Mouse (Mus musculus) heart, adult 2 months (tissue): Measurements from ENCODE around the gene Mtch2. TPM values are rescaled to one million over a fixed set of nuclear protein-coding genes. Genes with fewer than 3 reads are reported as not detected.

Experiments used
- DNase-seq, 2 experiments: peaks; one replicate each; pipeline ENCODE4 v3.0.0; 2021
- H3K27ac ChIP-seq: fragments of 200-600 bp; 2 replicates; pipeline ENCODE4 v1.8.1; 2022
- H3K27me3 ChIP-seq: fragments of 200-500 bp; 2 replicates; pipeline ENCODE4 v1.6.1; 2012; ENCODE audit warnings: mild to moderate bottlenecking, low read length, inconsistent platforms, mixed read lengths; ENCODE audit not compliant: control insufficient read depth, insufficient read depth
- H3K36me3 ChIP-seq: fragments of 200-500 bp; 2 replicates; pipeline ENCODE4 v1.6.1; 2012; ENCODE audit warnings: low read length, inconsistent platforms; ENCODE audit not compliant: control insufficient read depth, insufficient read depth
- H3K4me1 ChIP-seq: fragments of 200-500 bp; 2 replicates; pipeline ENCODE4 v1.6.1; 2011; ENCODE audit warnings: low read length; ENCODE audit not compliant: control insufficient read depth, insufficient read depth
- H3K4me3 ChIP-seq: fragments of 200-600 bp; 2 replicates; pipeline ENCODE4 v1.8.1; 2022
- H3K79me2 ChIP-seq: fragments of 200-500 bp; replicated peaks from 2 replicates; pipeline ENCODE4 v1.6.1; 2012; ENCODE audit warnings: mild to moderate bottlenecking, inconsistent platforms, low read length, moderate library complexity, mixed read lengths; ENCODE audit not compliant: control insufficient read depth, insufficient read depth
- H3K9ac ChIP-seq: fragments of 200-500 bp; 2 replicates; pipeline ENCODE4 v1.6.1; 2012; ENCODE audit warnings: low read depth, mild to moderate bottlenecking, control low read depth, inconsistent platforms, low read length, mixed read lengths
- CTCF ChIP-seq: fragments of 200-600 bp; IDR thresholded peaks from 2 replicates; pipeline ENCODE4 v1.8.1; 2022; ENCODE audit warnings: antibody characterized with exemption, mild to moderate bottlenecking, moderate library complexity
- EP300 ChIP-seq: fragments of 200-500 bp; IDR thresholded peaks from 2 replicates; pipeline ENCODE4 v1.6.1; 2011; ENCODE audit warnings: low read depth, low read length, control low read depth; ENCODE audit not compliant: insufficient read depth
- POLR2A ChIP-seq: fragments of 200-500 bp; IDR thresholded peaks from 2 replicates; pipeline ENCODE4 v1.6.1; 2011; ENCODE audit warnings: mild to moderate bottlenecking, low read depth, low read length, control low read depth; ENCODE audit not compliant: insufficient read depth
- WGBS: fragments of 180-500 bp; shearing (Covaris S2); methylation state at CpG from one replicate; pipeline ENCODE4 v1.1.7; 2018; 5-methylcytosine and 5-hydroxymethylcytosine counted together
- intact Hi-C: fragments of 180-260 bp; cut with DNase I; formaldehyde crosslinking; loops from one replicate; pipeline ENCODE4 v1.15.1; 2025
- polyA plus RNA-seq: library from polyadenylated mRNA; depleted of rRNA; stranded (reverse); fragments of >200 nt; gene quantifications from 2 replicates; pipeline ENCODE4 v1.2.3, GENCODE M21; 2012
- total RNA-seq, 2 experiments: library from RNA; stranded (reverse); gene quantifications; 2 replicates each; pipeline ENCODE4 v1.2.3; 2021

Gene Mtch2
- total and polyA plus RNA-seq, 3 experiments = 137 to 197 (median 171) TPM

DNA sequence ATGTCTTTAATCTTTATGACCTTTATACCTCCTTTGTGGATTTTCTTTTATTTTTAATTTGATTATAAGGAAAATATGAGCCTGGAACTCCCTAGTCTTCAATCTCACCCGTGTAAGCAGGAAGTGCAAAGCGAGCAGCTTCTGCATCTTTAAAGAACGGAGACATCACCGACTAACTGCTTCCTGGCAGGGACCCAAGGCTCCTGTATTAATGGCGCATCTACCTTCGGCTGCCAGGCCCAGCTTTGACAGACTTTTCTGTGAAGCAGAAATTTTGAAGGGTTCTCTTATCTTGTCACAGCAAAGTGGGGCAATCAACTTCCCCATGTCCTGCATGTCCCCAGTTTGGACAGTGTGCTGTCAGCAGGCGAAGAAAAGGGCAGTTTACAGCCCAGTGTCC is 18.2 kb upstream of the Mtch2 start:
- Histone ChIP-seq H3K27ac (no peak overlapping the region), H3K79me2 (no peaks in the 10 kb centered on the region), H3K9ac (no peak overlapping the region), H3K27me3 (no peaks in the 10 kb centered on the region), H3K36me3 (no peaks in the 10 kb centered on the region), H3K4me3 (no peak overlapping the region), H3K4me1 (no peaks in the 10 kb centered on the region)
- TF ChIP-seq EP300 (no peak), CTCF (no peak), POLR2A (no peak)
- intact Hi-C loops = no loop called here
- DNase-seq = no peak
- WGBS = 44% methylated on average over 7 of the region's 7 CpGs

DNA sequence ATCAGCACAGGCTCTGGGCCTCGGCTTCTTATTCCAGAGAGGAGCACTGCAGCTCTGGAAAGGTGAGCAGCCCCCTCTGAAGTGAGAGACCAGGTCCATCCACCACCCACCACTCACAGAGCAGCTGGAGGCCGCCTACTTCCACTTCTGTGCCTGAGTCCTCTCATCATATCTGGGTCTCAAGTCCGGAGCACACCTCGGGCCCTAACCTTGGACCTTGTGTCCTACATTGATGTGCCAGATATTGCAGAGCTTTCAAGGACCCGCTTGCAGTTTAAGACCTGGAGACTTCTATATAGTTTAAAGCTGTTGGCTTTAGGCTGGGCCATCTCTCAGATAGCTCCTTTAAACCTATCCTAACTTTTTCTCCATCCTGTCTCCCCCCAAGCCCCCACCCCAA is 13.5 kb upstream of the Mtch2 start:
- no peak for DNase-seq
- WGBS = 72% methylated on average over 5 of the region's 5 CpGs
- no peaks in the 10 kb centered on the region for H3K4me1 ChIP-seq
- no peak for TF ChIP-seq POLR2A
- TF ChIP-seq EP300 = no peak
- TF ChIP-seq CTCF = no peak
- no peaks in the 10 kb centered on the region for H3K79me2 ChIP-seq
- H3K9ac ChIP-seq = no peak overlapping the region
- intact Hi-C loops = no loop called here
- no peak overlapping the region for H3K4me3 ChIP-seq
- no peaks in the 10 kb centered on the region for H3K36me3 ChIP-seq
- H3K27me3 ChIP-seq = no peaks in the 10 kb centered on the region
- H3K27ac ChIP-seq = no peak overlapping the region

DNA sequence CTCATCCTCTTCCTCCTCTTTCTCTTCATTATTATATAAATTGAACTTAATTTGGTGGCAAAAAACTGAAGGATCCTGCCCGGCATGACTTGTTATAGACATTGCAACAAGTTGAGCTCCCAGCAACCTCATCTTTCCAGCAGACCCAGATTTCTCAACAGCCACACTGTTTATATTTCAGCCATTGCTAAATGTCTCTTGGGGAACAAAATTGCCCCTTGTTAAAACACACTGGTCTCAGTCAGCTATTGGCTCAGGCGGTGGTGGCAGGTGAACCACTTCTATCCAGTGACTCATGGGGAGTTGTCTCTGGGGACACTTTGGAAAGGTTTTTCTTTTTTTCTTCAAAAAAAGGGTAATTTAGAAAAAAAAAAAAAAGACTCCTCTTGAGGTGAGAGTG is 8.3 kb upstream of the Mtch2 start:
- no peak for TF ChIP-seq EP300
- TF ChIP-seq POLR2A = no peak
- no peak for TF ChIP-seq CTCF
- no peaks in the 10 kb centered on the region for H3K27me3 ChIP-seq
- WGBS = 86% methylated on average over 2 of the region's 2 CpGs
- no peaks in the 10 kb centered on the region for H3K79me2 ChIP-seq
- no peak overlapping the region for H3K9ac ChIP-seq
- no peak overlapping the region for H3K27ac ChIP-seq
- no peak overlapping the region for H3K4me3 ChIP-seq
- intact Hi-C loops = no loop called here
- no peak for DNase-seq
- H3K36me3 ChIP-seq = no peaks in the 10 kb centered on the region
- no peaks in the 10 kb centered on the region for H3K4me1 ChIP-seq

DNA sequence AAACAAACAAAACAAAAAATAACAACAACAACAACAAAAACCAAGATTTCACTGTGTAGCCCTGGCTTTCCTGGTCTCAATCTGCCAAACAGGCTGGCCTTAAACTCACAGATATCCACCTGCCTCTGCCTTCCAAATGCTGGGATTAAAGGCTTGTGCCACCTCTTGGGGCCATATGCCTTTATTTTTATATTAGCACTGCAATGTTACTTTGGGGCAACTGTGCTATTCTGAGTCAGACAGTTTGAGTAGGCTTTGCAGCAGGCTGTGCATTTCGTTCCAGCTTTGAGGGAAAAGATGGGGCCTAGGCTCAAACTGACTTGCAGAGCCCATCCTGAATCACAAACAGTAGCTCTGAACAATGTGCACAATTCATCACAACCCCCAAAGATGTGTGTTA is 3.3 kb upstream of the Mtch2 start:
- peaks cover 6% of the 10 kb centered on the region for H3K36me3 ChIP-seq
- WGBS = 80% methylated on average over 1 of the region's 1 CpGs
- H3K4me1 ChIP-seq = peaks cover 2% of the 10 kb centered on the region; the same call in 1 of the 2 replicates
- no peaks in the 10 kb centered on the region for H3K27me3 ChIP-seq
- H3K9ac ChIP-seq = no peak overlapping the region
- H3K79me2 ChIP-seq = no peaks in the 10 kb centered on the region
- H3K4me3 ChIP-seq = no peak overlapping the region
- TF ChIP-seq POLR2A (no peak), EP300 (no peak), CTCF (no peak)
- no peak overlapping the region for H3K27ac ChIP-seq
- no peak for DNase-seq
- intact Hi-C loops = no loop called here

DNA sequence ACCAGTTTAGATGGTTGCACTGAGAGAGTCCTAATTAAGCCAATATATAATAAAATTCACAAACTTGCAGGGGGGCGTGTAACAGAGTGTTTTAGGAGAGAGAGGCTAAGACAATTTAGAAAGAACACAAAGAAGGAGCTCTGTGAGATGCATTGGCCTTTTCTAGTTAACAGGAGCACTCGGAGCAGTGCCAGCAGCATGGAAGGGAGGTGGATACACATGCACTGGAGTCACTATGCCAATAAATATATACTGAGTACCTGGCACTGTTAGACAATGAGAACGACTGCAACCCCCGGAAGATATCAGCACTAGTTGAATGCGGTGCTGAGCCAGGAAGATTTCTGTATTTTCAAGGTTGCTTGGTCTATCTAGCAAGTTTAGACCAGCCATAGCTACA is 2.7 kb upstream of the Mtch2 start:
- Histone ChIP-seq H3K79me2 (no peaks in the 10 kb centered on the region), H3K9ac (no peak overlapping the region), H3K4me3 (no peak overlapping the region), H3K27ac (no peak overlapping the region), H3K27me3 (no peaks in the 10 kb centered on the region), H3K4me1 (peaks cover 2% of the 10 kb centered on the region; the same call in 1 of the 2 replicates), H3K36me3 (peaks cover 9% of the 10 kb centered on the region)
- TF ChIP-seq EP300 = no peak
- TF ChIP-seq CTCF = no peak
- TF ChIP-seq POLR2A = no peak
- intact Hi-C loops = no loop called here
- WGBS = 79% methylated on average over 5 of the region's 5 CpGs
- DNase-seq = no peak

DNA sequence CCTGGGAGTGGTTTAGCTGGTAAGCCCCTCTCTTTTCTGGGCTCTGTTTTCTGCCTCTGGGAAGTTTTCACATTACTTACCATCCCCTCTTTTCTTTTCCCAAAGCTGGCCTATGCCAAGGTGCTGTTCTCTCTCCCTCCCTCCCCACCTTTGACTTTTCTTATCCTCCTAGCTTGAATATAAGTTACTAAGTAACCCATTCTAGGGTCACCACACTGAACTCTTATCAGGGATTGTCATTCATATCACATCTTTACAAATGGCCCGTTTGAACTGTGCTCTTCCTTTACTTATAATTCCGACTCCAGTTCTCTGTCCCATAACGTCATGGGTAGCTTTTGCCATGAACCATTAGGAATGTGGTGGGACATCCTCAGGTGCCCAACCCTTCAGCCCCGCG is 1.7 kb upstream of the Mtch2 start:
- DNase-seq = no peak
- Histone ChIP-seq H3K79me2 (no peaks in the 10 kb centered on the region), H3K9ac (no peak overlapping the region), H3K4me3 (no peak overlapping the region), H3K27ac (no peak overlapping the region), H3K36me3 (peaks cover 10% of the 10 kb centered on the region), H3K4me1 (peaks cover 2% of the 10 kb centered on the region; the same call in 1 of the 2 replicates), H3K27me3 (no peaks in the 10 kb centered on the region)
- intact Hi-C loops = loop anchor here (5.0 kb wide), 3 partner anchors 57 to 1212 kb away; partner anchors contain the start of genes Fnbp4, Kbtbd4 and Ndufs3
- TF ChIP-seq CTCF (no peak), POLR2A (no peak), EP300 (no peak)
- WGBS = 83% methylated on average over 5 of the region's 5 CpGs
